In the genomic region with DNA sequence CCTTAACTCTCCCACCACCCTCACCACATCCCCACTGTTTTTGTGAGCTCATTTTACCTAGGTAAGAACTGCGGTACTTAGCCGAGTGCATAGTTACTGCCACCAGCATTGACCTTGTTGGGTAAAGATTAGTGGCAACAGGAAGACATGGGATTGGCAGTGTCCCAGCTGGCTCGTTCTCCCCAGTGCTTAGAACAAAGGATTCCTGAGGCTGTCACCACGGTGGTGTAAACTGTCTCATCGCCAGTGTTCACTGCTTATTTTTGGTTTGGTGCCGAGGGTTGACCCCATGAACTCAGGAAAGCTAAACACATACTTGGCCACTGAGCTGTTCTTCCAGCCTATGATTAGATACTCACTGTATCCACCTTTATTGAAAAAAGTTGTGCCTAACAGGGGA, we compare ENCODE assay signal across 7 mouse cellular contexts. TPM values are rescaled to one million over a fixed set of nuclear protein-coding genes. Genes with fewer than 3 reads are reported as not detected.
DNase-seq lines count a peak whose midpoint lies in the region; ATAC-seq and TF ChIP-seq lines count a peak whose summit lies in the region.

No protein-coding gene starts in this region.

- H3K4me1 ChIP-seq in cerebellum, adult 2 months (ENCODE audit: control insufficient read depth, insufficient read depth, low read length): peaks cover 14% of the 10 kb centered on the region

- WGBS in cerebellum, adult 2 months: 6% methylated on average over 6 of the region's 6 CpGs

- peak; percentile 58 for ATAC-seq in megakaryocyte progenitor cell, adult 5-6 weeks (replicated peaks; ENCODE audit: poor library complexity)

- intact Hi-C loops in heart, postnatal 25 days (cut with DNase I): no loop called here

- peak; percentile 66 for DNase-seq in urinary bladder, postnatal 14 days (ENCODE audit: low spot score)
- DNase-seq in urinary bladder, adult 2 months (ENCODE audit: low spot score): no peak
- DNase-seq in cerebellum, adult 2 months: peak; percentile 72 to 76
- peak; percentile 56 for DNase-seq in heart, postnatal 25 days (ENCODE audit: low spot score)
- DNase-seq in thymus, postnatal 36 days: no peak
- DNase-seq in layer of hippocampus, postnatal 10 days (ENCODE audit: low spot score in 2 of 2): no peak

- no peak for TF ChIP-seq CTCF in cerebellum, adult 2 months (IDR thresholded peaks at IDR 0.05; ENCODE audit: borderline replicate concordance, insufficient read depth, low read depth, low read length)

- peak overlapping the region; percentile 28; the same call in 1 of the 2 replicates for H3K27ac ChIP-seq in cerebellum, adult 2 months (ENCODE audit: insufficient read depth, low read length)

- no peaks in the 10 kb centered on the region for H3K27me3 ChIP-seq in cerebellum, adult 2 months (ENCODE audit: control insufficient read depth, insufficient read depth, low read length)

- TF ChIP-seq POLR2A in cerebellum, adult 2 months (IDR thresholded peaks at IDR 0.05; ENCODE audit: borderline replicate concordance, insufficient read depth, low read length): no peak

- no peak overlapping the region for H3K4me3 ChIP-seq in cerebellum, adult 2 months (replicated peaks; ENCODE audit: insufficient read depth, low read depth, low read length)

RNA-seq across cellular contexts. Expression of gene Arl5a, which starts 13.3 kb away (rescaled TPM):
- 34.6 and 36.7 TPM in 2 replicates for polyA plus RNA-seq in urinary bladder, adult 2 months (2012; rRNA removed)
- polyA plus RNA-seq in cerebellum, adult 2 months (2012; rRNA removed): 56.7 and 57.3 TPM in 2 replicates
- total RNA-seq in heart, postnatal 25 days (2021): 10 to 100 TPM; 35.3 to 38.2 TPM
- total RNA-seq in megakaryocyte progenitor cell, adult 5-6 weeks (2015): 37.6 and 44.5 TPM in 2 replicates
- total RNA-seq in megakaryocyte progenitor cell, adult 5-6 weeks (2017): 32.3 and 38.0 TPM in 2 replicates
- total RNA-seq in layer of hippocampus, postnatal 10 days (2021): 10 to 100 TPM; 64.7 to 67.7 TPM

RNA-seq across cellular contexts. Expression of gene Neb, which starts 59.7 kb away (rescaled TPM):
- 0.63 and 0.70 TPM in 2 replicates for polyA plus RNA-seq in urinary bladder, adult 2 months (2012; rRNA removed)
- 10.8 and 12.8 TPM in 2 replicates for polyA plus RNA-seq in cerebellum, adult 2 months (2012; rRNA removed)
- 1 to 10 TPM; 4.8 to 5.2 TPM for total RNA-seq in heart, postnatal 25 days (2021)
- 0.02 TPM in 1 of 2 replicates, not detected in the other for total RNA-seq in megakaryocyte progenitor cell, adult 5-6 weeks (2015)
- 0.29 and 1.0 TPM in 2 replicates for total RNA-seq in megakaryocyte progenitor cell, adult 5-6 weeks (2017)
- 1 to 10 TPM; 3.1 to 5.1 TPM for total RNA-seq in layer of hippocampus, postnatal 10 days (2021)

Comparison
In these comparisons a context has a peak if more than half of its experiments do, and no peak if none do; other contexts are left out.
1. DNase-seq: peak in urinary bladder, postnatal 14 days (single experiment), cerebellum, adult 2 months (2 of 2) and heart, postnatal 25 days (single experiment); none in urinary bladder, adult 2 months (single experiment), thymus, postnatal 36 days (0 of 2) and layer of hippocampus, postnatal 10 days (0 of 2).